Mouse (Mus musculus) adrenal gland, adult 8-10 months (tissue): ENCODE results near the gene Cachd1. TPM values are rescaled to one million over a fixed set of nuclear protein-coding genes. Genes with fewer than 3 reads are reported as not detected.

ENCODE experiments used
- DNase-seq: peaks from one replicate; pipeline ENCODE4 v3.0.0; 2022
- total RNA-seq, 4 experiments: library from RNA; stranded (reverse); gene quantifications; 2 replicates each; pipeline ENCODE4 v1.2.4; 2022

Gene Cachd1
- total RNA-seq, 4 experiments from 2014 or later, result 12.4 to 15.3 (median 13.5) TPM

GRCm38 (mm10) chr4:100793147-100793546, 16.7 kb downstream of the Cachd1 start:
- no peak for DNase-seq

- DNase-seq, result no peak
Measured at GRCm38 (mm10) chr4:100795523-100795922, 19.0 kb downstream of the Cachd1 start.

GRCm38 (mm10) chr4:100800730-100801442, 24.4 kb downstream of the Cachd1 start:
- DNase-seq, result peak; percentile 31

GRCm38 (mm10) chr4:100801443-100801786, 24.9 kb downstream of the Cachd1 start:
- no peak for DNase-seq

- DNase-seq, result no peak
Measured at GRCm38 (mm10) chr4:100811057-100811695, 34.7 kb downstream of the Cachd1 start.

- no peak for DNase-seq
Measured at GRCm38 (mm10) chr4:100811802-100812510, 35.5 kb downstream of the Cachd1 start.

GRCm38 (mm10) chr4:100813767-100814461, 37.4 kb downstream of the Cachd1 start:
- no peak for DNase-seq

GRCm38 (mm10) chr4:100819238-100819637, 42.8 kb downstream of the Cachd1 start:
- DNase-seq, result no peak

GRCm38 (mm10) chr4:100822526-100822925, 46.1 kb downstream of the Cachd1 start:
- no peak for DNase-seq

GRCm38 (mm10) chr4:100827374-100827773, 50.9 kb downstream of the Cachd1 start:
- no peak for DNase-seq

- DNase-seq, result no peak
Measured at GRCm38 (mm10) chr4:100828737-100829136, 52.3 kb downstream of the Cachd1 start.

GRCm38 (mm10) chr4:100837205-100837604, 60.7 kb downstream of the Cachd1 start:
- DNase-seq, result no peak

- DNase-seq, result no peak
Measured at GRCm38 (mm10) chr4:100842629-100843028, 66.2 kb downstream of the Cachd1 start.

GRCm38 (mm10) chr4:100843119-100843518, 66.6 kb downstream of the Cachd1 start:
- DNase-seq, result no peak

GRCm38 (mm10) chr4:100850846-100851495, 74.5 kb downstream of the Cachd1 start:
- DNase-seq, result no peak

GRCm38 (mm10) chr4:100852448-100852847, 76.0 kb downstream of the Cachd1 start:
- no peak for DNase-seq

- DNase-seq, result no peak
Measured at GRCm38 (mm10) chr4:100853426-100853825, 77.0 kb downstream of the Cachd1 start.

- no peak for DNase-seq
Measured at GRCm38 (mm10) chr4:100855373-100855772, 78.9 kb downstream of the Cachd1 start.

- DNase-seq, result no peak
Measured at GRCm38 (mm10) chr4:100857411-100857869, 81.0 kb downstream of the Cachd1 start.

- no peak for DNase-seq
Measured at GRCm38 (mm10) chr4:100863861-100864428, 87.5 kb downstream of the Cachd1 start.

- DNase-seq, result no peak
Measured at GRCm38 (mm10) chr4:100865423-100865822, 88.9 kb downstream of the Cachd1 start.
